Mouse (Mus musculus) G1E (cell line): ENCODE data around the gene Olfr1367.

ENCODE experiments used
- CTCF ChIP-seq: IDR thresholded peaks from 2 replicates; pipeline ENCODE4 v1.5.1; 2012; ENCODE audit warnings: low read depth, low read length, inconsistent platforms, mixed read lengths
- GATA1 ChIP-seq: IDR thresholded peaks from 2 replicates; pipeline ENCODE4 v1.6.1; 2012; ENCODE audit warnings: borderline replicate concordance, low read length, inconsistent platforms, mixed read lengths
- GATA2 ChIP-seq: IDR thresholded peaks from 2 replicates; pipeline ENCODE4 v1.6.1; 2012; ENCODE audit warnings: low read depth, low read length, inconsistent platforms, borderline replicate concordance
- POLR2AphosphoS5 ChIP-seq: IDR thresholded peaks from 2 replicates; pipeline ENCODE4 v1.6.1; 2012; ENCODE audit warnings: low read depth, low read length, inconsistent platforms; ENCODE audit not compliant: insufficient replicate concordance
- TAL1 ChIP-seq: conservative IDR thresholded peaks from 2 replicates; pipeline ENCODE4 v1.6.1; 2012; ENCODE audit warnings: low read depth, low read length, inconsistent platforms, mixed read lengths

- no peak for TF ChIP-seq CTCF
- no peak for TF ChIP-seq GATA1
- no peak for TF ChIP-seq TAL1
- no peak for TF ChIP-seq POLR2AphosphoS5
- no peak for TF ChIP-seq GATA2
Measured at GRCm38 (mm10) chr13:21320262-21320661, 26.4 kb upstream of the Olfr1367 start.
